Mouse (Mus musculus): ENCODE data around the gene Mrpl54. TPM values are rescaled to one million over a fixed set of nuclear protein-coding genes. Genes with fewer than 3 reads are reported as not detected.

The Mrpl54 gene
- total RNA-seq, 2 experiments from 2014 or later, result 93.7 to 108 TPM

DNA sequence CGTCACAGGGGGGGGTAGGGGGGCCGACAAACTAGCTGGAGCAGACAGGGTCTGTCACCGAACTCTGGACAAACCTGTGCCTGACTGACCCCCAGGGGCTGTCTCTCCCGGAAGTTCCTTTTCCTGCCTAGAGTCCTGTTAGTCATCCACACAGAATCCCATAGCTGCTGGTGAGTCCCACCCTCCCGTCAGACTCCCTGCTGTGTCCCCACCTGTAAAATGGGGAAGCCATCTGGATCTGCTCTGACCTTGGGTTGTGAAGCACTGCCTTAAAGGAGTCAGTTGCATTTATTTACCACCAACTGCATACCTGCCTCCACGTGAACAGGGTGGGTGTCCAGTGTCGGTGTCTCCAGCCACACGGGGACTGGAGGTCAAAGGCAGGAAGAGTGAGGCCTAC lies 27.7 kb upstream of the Mrpl54 start:
- DNase-seq, result no peak

DNA sequence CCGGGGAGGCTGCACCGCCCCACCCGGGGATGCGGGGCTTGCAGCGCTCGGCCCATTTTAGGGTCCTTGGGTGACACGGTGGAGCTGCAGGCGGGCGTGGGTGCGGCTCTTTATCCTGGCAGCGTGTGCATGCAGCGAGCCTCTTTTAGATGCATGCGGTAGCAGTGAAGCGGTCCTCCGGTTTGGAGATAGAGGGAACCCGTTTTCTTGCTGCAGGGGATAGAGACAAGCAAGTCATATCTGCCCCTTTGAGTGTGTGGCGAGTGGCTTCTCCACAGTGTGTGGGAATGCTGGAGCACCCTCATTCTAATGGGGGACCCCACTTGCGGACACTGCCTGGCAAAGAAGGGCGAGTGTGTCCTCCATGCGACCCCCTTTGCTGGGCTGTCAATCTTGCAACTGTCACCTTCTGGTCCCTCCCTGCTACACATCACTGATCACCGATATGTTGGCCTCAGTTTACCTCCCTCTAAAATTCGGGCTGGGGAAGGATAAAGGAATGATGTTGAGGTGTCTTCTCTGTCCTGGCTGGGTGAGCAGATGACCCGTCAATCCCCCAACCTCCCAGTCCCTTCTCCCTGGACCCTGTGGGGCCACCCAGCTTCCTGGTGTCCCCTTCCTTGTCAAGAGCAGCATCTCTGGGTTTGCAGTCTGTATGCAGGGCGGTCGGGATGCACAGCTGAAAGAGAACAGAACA lies 26.7 kb upstream of the Mrpl54 start:
- DNase-seq, result no peak

DNA sequence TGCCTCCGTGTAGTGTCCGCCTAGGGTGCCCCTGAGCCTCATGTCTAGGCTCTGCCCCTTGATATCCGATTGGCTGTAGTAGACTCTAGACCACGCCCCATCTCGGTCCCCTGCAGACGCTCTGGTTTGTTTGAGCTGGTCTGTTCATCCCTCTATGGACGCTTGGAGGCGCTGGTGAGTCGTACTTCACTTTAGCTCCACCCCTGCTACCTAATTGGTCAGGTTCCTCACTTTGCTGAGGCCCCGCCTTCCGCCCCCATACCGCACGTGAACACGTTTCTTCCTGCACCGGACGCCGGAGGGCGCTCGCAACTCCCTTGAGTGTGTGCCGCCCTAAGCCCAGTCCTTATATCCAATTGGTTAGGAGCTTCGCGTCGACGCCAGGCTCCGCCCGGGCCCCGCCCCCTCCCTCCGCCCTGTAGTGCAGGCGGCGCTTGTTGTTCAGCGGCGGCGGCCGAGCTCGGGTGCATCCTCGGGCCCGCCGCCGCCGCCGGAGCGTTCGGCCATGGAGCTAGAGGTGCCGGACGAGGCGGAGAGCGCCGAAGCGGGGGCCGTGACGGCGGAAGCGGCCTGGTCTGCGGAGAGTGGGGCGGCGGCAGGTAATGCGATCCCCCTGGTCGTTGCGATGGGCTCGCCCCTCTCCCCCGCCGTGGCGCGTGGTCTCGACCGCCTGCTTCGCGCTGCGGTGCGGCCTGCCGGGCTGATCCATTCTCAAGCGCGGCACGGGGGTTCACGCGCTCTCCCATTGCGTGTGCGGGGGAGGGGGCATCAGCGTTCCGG lies 26.0 kb upstream of the Mrpl54 start, which contains the start of gene Pip5k1c:
Gene Pip5k1c (plus strand): TSS at position 410 of the 780 bp plus-strand sequence.
- peak; percentile 97 for DNase-seq

DNA sequence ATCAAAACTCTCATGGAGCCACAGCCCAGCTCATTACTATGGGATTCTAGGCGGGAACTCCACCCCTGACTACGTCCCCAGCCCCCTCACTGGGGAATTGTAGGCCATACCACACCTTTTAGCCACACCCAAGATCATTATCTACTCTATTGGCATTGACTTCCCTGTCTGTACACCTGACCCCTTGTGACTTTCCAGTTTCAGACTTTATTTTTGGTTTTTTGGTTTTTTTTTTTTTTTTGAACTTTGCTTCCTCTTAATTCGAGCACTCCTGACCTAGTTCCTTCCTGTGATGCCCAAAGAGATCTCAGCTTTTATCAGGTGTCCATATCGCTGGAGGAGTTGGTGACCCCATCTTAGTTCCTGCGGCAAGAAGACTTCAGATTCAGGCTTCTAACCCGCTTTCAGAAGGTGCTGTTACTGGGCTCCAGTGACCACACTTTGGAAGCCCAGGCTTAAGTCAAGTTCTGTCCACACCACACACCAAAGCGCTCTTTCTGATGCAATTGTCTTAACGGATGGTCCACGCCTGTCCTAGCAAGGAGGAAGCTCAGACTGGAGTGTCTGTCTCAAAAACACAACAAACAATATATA lies 24.9 kb upstream of the Mrpl54 start, which contains the start of gene Tjp3:
Gene Tjp3 (minus strand): TSS at position 71 of the 594 bp plus-strand sequence.
- DNase-seq, result no peak

DNA sequence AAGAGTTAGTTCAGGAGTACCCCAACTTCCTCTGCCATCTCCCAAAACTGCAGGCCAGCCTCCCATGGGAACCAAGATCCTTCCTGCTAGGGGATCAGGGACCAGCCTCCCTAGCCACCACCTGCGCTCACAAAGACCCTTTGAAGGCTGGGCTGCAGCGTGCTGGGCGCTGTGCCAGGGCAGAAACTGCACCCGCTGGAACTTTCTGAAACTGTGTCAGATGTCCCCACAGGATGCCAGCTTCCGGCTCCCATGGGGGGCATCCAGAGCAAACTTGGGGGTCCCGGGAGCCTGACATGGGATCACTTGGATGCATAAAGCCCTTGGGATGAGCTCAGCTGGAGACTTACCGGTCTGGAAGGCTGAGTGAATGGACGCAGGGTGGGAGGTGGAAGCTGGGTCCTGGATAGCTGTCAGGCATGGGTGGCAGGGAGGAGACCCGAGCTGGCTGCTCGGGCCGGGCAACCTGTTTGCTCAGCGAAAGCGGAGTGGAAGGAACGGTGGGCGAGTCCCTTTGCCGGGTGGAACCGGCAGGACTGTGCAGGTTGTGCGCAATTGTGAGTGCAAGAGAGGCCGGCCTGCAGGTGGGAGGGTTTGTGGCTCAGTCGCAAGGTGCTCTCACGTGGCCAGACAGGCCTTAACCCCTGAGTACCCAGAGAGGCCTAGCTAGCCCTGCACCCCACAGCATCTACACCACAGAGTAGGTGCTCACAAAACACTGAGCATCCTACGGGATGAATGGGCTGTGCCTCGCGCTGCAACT lies 24.1 kb upstream of the Mrpl54 start:
- DNase-seq, result no peak

DNA sequence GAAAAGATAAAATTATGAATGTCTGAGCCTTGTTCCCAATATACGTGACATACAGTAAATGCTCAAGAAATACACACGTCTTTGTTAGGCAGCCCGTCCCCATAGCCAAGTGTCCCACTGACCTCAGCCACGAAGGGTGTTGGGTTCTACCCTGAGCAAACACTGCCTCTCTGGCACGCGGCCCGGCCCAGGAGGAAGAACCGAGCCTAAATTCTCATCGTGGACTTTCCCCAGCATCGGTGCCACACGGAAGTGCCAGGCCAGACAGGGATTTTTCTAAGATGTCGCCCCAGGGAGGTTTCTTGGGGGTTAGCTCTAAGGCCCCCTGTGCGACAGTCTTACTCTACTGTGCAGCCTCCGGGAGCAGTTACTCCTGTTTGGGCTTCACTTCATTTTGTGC lies 23.1 kb upstream of the Mrpl54 start:
- DNase-seq, result no peak

DNA sequence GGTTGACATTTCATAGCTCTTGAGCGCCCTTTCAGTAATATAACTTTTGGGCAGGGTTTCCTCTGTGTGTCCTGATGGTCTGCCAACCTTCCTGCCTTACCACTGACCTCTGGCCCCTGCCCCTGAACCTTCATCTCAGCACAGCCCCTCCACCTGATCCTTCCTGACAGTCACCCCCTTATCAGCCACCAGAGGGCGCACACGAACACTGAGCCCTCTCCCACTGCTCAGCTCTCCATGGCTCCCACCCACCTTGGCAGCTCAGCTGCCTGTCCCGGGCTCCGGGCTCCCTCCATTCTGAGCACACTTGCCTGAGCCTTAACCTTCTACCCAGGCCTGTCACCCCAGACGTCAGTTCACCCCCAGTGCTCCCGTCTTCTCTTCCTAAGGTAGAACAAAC lies 22.5 kb upstream of the Mrpl54 start:
- peak; percentile 70 for DNase-seq

DNA sequence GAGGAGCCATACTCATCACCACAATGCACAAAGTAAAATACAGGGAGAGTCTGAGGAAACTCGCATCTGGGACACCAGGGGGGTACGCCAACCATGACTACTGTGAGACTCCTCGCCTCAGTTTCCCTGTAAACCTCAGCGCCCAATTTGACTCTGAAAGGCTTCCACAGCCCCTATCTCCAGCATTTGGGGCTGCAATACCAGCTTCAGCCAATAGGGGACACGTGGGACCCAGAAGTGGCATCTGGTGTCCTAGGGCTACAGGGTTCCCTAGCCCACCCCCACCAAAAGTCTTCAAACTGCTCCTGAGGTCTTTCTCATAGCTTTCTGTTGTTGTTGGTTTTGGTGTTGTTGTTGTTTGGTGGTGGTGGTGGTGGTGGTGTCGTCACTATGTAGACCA lies 21.9 kb upstream of the Mrpl54 start:
- DNase-seq, result peak; percentile 59

DNA sequence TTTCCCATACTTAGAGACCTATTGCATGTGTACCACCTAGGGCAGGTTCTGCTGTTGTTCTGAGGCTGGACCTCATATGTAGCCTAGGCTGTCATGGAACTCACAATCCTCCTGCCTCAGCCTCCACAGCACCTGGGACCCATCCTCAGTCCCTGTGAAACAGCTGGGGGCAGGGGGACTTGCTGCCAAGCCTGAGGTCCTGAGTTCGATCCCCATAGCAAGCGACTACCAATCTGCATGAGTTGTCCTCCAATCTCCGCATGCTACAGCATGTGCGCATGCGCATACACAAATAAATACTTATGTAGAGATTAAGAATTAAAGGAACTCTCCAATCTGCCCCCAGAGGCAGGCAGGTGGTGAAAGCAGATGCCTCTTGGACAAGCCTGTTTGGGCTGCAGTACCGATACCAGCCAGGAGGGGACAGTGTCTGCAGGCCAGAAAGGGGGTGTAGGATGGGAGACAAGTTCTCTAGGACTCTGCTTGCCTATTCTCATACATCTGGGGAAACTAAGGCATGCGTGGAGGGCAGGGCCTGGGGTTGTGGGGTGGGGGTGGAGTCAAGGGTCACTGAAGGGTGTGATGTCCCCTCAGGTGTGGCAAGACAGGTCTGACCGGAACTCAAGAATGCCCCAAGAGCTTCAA lies 20.9 kb upstream of the Mrpl54 start:
- DNase-seq, result peak; percentile 72

DNA sequence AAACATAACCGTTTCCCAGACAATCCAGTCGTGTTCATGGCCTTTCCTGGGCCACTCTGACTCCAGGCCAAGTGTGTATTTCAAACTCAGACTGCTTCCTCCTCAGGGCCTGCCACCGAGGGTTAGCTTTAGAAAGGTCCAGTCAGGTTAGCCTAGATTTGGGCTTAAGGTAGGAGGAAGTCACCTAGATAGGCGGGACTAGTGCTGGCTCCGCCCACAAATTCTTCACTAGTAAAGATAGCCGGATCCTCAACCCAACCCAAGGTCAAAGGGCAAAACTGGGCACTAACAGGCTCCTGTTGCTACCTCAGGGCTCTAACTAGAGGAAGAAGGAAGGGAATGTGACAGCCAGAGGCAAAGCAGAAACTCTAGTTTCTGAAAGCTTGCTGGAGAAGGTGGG lies 19.9 kb upstream of the Mrpl54 start:
- DNase-seq, result no peak

DNA sequence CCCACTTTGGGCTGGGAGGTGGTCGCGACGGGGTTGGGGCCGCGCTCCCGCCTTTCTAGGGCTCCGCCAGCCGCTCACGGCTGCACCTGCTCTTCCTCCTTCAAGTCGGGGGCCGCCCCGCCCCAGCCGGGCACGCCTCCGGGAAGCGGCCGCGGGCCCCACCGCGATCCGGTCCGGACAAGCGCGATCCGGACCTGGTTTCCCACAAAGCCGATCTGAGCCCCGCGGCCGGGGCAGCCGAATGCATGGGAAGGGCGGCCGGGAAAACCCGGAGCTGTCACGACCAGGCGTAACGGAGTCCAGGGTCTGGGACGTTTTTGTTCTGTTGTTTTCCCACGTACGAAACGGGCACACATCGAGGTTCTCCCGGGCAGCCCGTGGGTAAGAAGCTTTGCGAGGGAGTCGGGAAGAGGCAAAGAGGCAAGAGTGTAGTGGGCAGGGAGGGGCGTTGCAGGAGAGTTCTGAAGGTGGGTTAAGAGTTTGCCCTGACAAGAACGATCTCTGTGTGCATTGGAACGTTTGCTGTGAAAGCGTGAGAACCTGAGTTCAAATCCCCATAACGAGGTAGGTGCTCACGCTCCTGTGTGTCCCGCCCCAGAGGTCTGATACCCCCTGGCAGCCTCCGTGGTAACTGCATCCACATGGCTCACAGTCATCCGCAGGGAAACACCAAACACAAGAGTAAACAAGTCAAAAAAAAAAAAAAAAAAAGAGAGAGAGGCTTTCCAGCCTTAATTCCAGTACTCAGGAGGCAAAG lies 19.1 kb upstream of the Mrpl54 start:
- DNase-seq, result peak; percentile 92

DNA sequence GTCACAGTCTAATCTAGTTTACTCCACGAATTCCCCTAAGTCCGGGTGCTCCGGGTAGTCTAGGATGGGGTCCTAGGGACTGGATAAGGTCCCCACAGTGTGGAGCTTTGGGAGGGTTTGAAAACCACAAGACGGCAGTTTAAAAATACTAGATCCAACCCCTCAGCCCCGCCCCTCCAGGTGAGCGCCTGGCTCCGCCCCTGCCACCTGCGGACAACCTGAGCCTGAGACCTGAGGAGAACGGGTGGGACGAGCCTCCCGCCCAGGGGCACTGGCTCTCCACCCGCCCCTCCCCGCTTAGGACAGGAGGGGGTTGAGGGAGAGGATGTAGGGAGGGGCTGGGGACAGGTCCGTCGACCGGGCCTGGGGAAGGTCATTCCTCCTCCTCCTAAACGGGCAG lies 18.0 kb upstream of the Mrpl54 start:
- DNase-seq, result no peak

DNA sequence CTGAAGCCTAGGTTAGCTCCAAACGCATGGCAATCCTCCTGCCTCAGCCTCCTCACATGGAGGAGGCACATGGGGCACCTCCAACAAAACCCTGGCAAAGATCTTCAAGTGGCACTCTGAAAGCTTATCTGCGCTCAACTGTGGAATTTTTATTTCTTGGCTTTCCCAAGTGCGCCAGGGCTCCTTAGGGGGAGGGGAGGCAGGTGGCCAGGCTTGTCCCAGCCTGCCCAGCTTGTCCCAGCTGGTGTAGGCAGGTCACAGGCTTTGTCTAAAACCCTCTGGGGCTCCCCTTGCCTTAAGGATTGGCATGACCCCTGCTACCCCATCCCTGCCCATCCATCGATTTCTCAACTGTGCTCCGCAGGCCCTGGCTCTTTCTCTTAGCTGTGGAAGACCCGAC lies 17.5 kb upstream of the Mrpl54 start:
- DNase-seq, result no peak

DNA sequence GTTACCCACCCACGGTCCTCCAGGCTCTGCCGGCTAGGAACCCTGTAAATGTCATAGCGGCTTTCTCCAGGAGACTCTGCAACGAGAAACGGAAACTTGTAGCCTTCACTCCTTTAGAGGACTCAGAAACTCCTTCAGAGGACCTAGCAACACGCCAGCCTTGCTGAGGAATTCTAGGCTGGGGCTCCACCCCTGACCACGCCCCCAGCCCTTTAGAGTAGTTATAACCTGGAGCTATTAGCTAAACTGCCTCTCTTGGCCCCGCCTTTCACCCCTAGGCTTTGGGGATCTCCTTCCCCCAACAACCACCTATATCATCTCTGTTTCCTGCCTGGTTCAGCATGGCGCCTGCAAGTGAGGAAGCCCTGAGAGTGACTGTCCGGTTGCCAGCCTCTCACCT lies 12.8 kb upstream of the Mrpl54 start:
- DNase-seq, result no peak

DNA sequence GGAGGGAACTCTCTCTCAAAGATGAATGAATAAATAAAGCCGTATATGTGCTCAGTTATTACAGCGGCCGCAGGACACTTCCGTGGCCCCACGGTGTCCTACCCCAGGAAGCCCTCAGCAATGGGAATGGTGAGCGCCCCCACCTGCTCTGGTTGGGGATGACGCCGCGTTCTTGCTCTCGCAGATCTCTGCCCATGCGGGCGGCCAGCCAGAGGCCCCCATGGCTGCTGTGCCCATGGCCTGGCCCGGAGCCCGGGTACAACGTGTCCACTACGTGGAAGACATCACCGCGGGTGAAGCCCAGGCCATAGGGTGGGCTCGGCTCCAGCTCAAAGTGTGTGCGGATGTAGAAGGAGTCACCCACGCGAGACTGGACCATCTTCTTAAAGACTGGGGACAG lies 10.9 kb upstream of the Mrpl54 start:
- no peak for DNase-seq

DNA sequence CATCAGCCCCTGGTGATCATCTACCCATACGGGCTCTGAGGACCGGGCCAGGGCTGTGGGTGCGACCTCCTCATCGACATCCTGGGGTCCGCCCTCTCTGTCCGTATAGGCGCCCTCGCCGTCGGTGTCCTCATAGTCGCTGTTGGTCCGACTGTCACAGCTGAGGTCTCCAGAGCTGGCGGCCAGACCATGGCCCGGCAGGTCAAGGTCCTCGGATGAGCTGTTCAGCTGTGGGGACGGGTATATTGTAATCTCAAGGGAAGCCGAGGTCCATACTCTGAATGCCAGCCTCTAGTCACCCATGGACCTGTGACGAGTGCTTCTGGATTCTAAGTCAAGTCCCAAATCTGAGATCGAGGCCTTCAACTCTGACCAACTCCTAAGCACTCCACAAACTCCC lies 7.1 kb upstream of the Mrpl54 start:
- DNase-seq, result no peak

DNA sequence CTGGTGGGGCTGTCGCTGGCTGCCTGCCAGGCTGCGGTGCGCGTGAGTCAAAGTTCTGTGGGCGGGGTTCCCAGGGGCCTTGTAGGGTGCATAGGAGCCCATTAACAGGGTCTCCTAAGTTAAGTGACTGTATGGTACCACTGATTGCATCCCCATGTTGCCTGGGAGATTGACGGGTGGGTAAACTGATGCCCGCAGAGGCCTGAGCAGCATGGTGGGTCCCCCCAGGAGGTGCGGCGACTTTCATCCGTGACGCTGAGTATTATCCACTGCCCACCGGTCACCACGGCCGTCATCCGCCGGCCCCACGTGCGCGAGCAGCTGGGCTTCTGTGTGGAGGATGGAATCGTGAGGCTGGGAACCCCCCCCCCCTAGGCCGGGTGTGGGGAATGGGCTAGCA lies 5.6 kb upstream of the Mrpl54 start:
- DNase-seq, result no peak

DNA sequence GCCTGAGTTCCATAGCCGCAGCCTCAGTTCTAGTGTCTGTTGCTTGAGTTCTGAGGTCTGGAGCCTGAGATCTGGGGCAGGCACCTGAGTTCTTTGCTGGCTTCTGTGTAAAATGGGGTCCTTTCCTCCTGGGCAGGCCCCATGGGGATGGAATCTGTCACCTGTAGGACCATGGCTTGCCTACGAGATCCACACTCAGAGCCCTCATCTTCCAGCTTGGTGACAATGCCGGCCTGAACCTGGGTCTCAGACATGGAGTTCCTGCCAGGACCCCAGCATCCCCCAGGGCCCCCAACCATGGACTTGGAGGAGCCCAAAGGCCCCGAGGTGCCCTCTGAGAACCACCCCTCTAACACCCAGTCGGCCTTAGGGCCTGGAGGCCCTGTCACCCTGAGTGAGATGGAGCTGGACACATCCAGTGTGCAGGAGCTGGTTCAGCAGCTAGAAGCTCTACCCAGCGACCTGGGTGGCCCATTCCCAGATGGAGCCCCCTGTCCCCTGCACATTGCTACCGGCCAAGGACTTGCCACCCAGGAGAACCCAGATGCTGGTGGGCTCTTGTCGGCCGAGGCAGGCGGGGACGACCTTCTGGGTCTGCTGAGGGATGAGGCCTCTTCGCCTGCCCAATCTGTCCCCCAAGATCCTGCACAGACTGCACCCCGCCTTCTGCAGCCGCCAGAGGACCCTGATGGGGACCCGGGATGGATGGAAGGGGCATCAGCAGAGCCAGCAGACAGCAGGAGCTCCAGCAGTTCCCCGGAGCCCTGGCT lies 2.1 kb upstream of the Mrpl54 start:
- no peak for DNase-seq

DNA sequence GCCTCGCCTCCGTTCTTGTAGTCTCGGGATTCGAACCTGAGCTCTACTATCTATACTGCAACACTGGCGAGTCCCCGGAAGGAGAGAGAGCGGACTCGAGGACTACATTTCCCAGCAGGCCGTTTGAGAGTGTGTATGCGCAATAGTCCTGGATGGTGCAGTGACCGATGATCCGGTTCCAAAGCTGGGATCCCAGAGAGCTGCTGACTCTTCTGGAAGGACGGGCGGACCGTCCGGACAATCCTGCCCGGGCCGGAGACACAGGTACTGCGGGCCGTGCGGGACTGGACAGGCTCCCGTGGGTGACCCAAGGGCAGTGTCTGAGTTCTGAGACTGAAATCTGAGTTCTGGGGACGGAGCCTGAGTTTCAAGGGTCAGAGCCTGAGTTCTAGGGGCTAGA lies 1.3 kb upstream of the Mrpl54 start:
- DNase-seq, result peak; percentile 75

DNA sequence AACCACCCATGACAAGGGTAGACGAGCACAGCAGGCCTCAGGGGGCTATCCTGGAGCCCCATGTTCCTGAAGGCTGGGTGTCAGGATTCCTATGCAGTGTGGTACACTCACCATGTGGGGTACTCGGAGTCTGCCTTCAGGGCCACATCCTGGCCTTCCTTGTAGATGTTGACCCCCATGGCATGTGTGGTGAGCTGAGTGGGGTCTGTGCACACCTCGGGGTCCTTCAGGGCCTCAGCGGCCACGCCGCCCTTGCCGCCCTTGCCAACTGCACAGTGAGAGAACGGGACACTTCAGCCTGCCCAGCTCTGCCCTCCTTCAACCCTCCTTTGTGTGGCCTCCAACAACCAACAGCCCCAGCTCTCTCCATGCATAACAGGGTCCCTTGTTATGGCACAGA lies 1.2 kb downstream of the Mrpl54 start:
- no peak for DNase-seq

DNA sequence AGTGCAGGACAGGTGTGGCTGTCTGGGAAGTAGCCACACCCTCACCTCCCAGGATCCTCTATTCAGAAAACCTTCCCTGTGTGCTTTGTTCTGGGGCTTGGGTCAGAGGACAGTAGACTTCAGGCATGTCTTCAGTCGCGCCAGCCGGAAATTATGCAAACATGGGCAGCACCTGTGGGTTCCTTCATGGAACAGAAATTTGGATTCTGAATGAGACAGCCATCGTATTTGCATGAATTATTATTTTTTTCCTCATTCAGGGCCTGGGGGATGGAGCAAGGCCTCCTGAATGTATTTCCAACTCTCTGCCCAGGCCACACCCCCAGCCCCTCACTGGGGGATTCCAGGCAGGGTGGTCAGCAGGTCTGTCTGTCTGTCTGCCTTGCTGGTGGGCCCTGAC lies 5.7 kb downstream of the Mrpl54 start:
- no peak for DNase-seq

Measured in gastrocnemius, postnatal 10 days (tissue).